Mouse (Mus musculus) embryo, embryonic 10 days (tissue): ENCODE data around the gene Gm17469.
"Not testable (repeated sequence)": the region's sequence is repeated elsewhere in the genome, so short reads cannot be mapped to it uniquely, and the experiment has no call there.

ENCODE experiments used
- DNase-seq: peaks from one replicate; pipeline ENCODE4 v3.0.0-alpha.2; 2015; ENCODE audit warnings: low spot score

Gene Gm17469

GRCm38 (mm10) chrX:124629593-124629992, at the start of gene Gm17469:
TSS of gene Gm17469 (plus strand) at chrX:124629893.
- not testable (repeated sequence) for DNase-seq
